Mouse (Mus musculus) limb, embryonic 11.5 days (tissue): ENCODE measurements around the gene Rhbdd1. TPM values are rescaled to one million over a fixed set of nuclear protein-coding genes. Genes with fewer than 3 reads are reported as not detected.

Experiments used
- ATAC-seq: fragments of 200-750 bp; cut with Nextera tagmentation; 2 replicates; pipeline ENCODE4 v1.8.0; 2017; ENCODE audit warnings: low read depth; ENCODE audit not compliant: insufficient number of reproducible peaks, low FRiP score, low TSS enrichment
- DNase-seq: peaks from one replicate; pipeline ENCODE4 v3.0.0-alpha.2; 2015; ENCODE audit warnings: low spot score
- H3K27ac ChIP-seq: fragments of 300-500 bp; sonication (generic); replicated peaks from 2 replicates; pipeline ENCODE4 v1.5.1; 2014; ENCODE audit warnings: low read depth, mild to moderate bottlenecking, low read length
- H3K27me3 ChIP-seq: fragments of 300-500 bp; sonication (generic); 2 replicates; pipeline ENCODE4 v1.6.1; 2014; ENCODE audit warnings: mild to moderate bottlenecking, low read length, mixed read lengths; ENCODE audit not compliant: control insufficient read depth, insufficient read depth
- H3K36me3 ChIP-seq: fragments of 300-500 bp; sonication (generic); 2 replicates; pipeline ENCODE4 v1.6.1; 2014; ENCODE audit warnings: mild to moderate bottlenecking, low read length, moderate library complexity, mixed read lengths; ENCODE audit not compliant: control insufficient read depth, insufficient read depth
- H3K4me1 ChIP-seq: fragments of 300-500 bp; sonication (generic); 2 replicates; pipeline ENCODE4 v1.6.1; 2014; ENCODE audit warnings: low read length, mixed read lengths; ENCODE audit not compliant: control insufficient read depth, insufficient read depth
- H3K4me2 ChIP-seq: fragments of 300-500 bp; sonication (generic); 2 replicates; pipeline ENCODE4 v1.6.1; 2014; ENCODE audit warnings: low read depth, mild to moderate bottlenecking, moderate library complexity; ENCODE audit not compliant: severe bottlenecking
- H3K4me3 ChIP-seq: fragments of 300-500 bp; sonication (generic); 2 replicates; pipeline ENCODE4 v1.5.1; 2014; ENCODE audit warnings: low read depth, low read length
- H3K9ac ChIP-seq: fragments of 300-500 bp; sonication (generic); 2 replicates; pipeline ENCODE4 v1.6.1; 2014; ENCODE audit warnings: mild to moderate bottlenecking, low read length
- H3K9me3 ChIP-seq: fragments of 300-500 bp; sonication (generic); 2 replicates; pipeline ENCODE4 v1.6.1; 2016; ENCODE audit warnings: low read length; ENCODE audit not compliant: control insufficient read depth
- WGBS: fragments of 180-500 bp; shearing (Covaris S2); extraction: QIAGEN DNeasy Blood & Tissue Kit; methylation state at CpG from one replicate; pipeline ENCODE4 v1.1.7; 2014; 5-methylcytosine and 5-hydroxymethylcytosine counted together
- polyA plus RNA-seq: library from polyadenylated mRNA; unstranded; fragments of >200 nt; fragmentation: Nextera tagmentation; extraction: Ambion mirVana; gene quantifications from 2 replicates; pipeline ENCODE4 v1.2.1, GENCODE M21; 2014

Rhbdd1 gene
- polyA plus RNA-seq, 1 experiment from 2014 or later, result 6.3 TPM

- no peaks in the 10 kb centered on the region for H3K36me3 ChIP-seq
- WGBS, result 95% methylated on average over 9 of the region's 9 CpGs
- ATAC-seq, result no peak
Measured at GRCm38 (mm10) chr1:82409271-82409670, 93.0 kb downstream of the Rhbdd1 start.

GRCm38 (mm10) chr1:82410548-82410947 lies 94.3 kb downstream of the Rhbdd1 start:
- no peak overlapping the region for H3K4me3 ChIP-seq
- H3K9ac ChIP-seq, result no peak overlapping the region
- ATAC-seq, result no peak
- no peaks in the 10 kb centered on the region for H3K9me3 ChIP-seq
- H3K36me3 ChIP-seq, result no peaks in the 10 kb centered on the region
- no peaks in the 10 kb centered on the region for H3K27me3 ChIP-seq
- 63% methylated on average over 3 of the region's 3 CpGs for WGBS
- 0 out of 2 replicates have a peak, but pooled peaks cover 2% of the 10 kb centered on the region for H3K4me1 ChIP-seq
- H3K27ac ChIP-seq, result no peak overlapping the region
- H3K4me2 ChIP-seq, result no peak overlapping the region
- no peak for DNase-seq

More at GRCm38 (mm10) chr1:82409271-82409670, 93.0 kb downstream of the Rhbdd1 start:
- no peak overlapping the region for H3K4me3 ChIP-seq
- no peak overlapping the region for H3K9ac ChIP-seq
- H3K27ac ChIP-seq, result no peak overlapping the region
- DNase-seq, result no peak
- no peak overlapping the region for H3K4me2 ChIP-seq
- H3K27me3 ChIP-seq, result no peaks in the 10 kb centered on the region
- 0 out of 2 replicates have a peak, but pooled peaks cover 2% of the 10 kb centered on the region for H3K4me1 ChIP-seq
- no peaks in the 10 kb centered on the region for H3K9me3 ChIP-seq

GRCm38 (mm10) chr1:82411521-82411920 lies 95.3 kb downstream of the Rhbdd1 start:
- Histone ChIP-seq H3K27ac (no peak overlapping the region), H3K4me1 (0 out of 2 replicates have a peak, but pooled peaks cover 2% of the 10 kb centered on the region), H3K4me2 (no peak overlapping the region), H3K9me3 (no peaks in the 10 kb centered on the region), H3K27me3 (no peaks in the 10 kb centered on the region), H3K36me3 (no peaks in the 10 kb centered on the region), H3K4me3 (no peak overlapping the region), H3K9ac (no peak overlapping the region)
- ATAC-seq (no peak), DNase-seq (no peak)
- WGBS, result 63% methylated on average over 5 of the region's 5 CpGs

- WGBS, result 75% methylated on average over 4 of the region's 4 CpGs
- DNase-seq, result no peak
- H3K27ac ChIP-seq, result no peak overlapping the region
Measured at GRCm38 (mm10) chr1:82412085-82412484, 95.8 kb downstream of the Rhbdd1 start.

GRCm38 (mm10) chr1:82414434-82415045 lies 98.3 kb downstream of the Rhbdd1 start:
- Histone ChIP-seq H3K36me3 (no peaks in the 10 kb centered on the region), H3K9me3 (no peaks in the 10 kb centered on the region)
- 93% methylated on average over 3 of the region's 3 CpGs for WGBS

More at GRCm38 (mm10) chr1:82412085-82412484, 95.8 kb downstream of the Rhbdd1 start:
- no peaks in the 10 kb centered on the region for H3K9me3 ChIP-seq
- ATAC-seq, result no peak
- H3K4me2 ChIP-seq, result no peak overlapping the region
- no peaks in the 10 kb centered on the region for H3K27me3 ChIP-seq
- no peak overlapping the region for H3K4me3 ChIP-seq
- 0 out of 2 replicates have a peak, but pooled peaks cover 2% of the 10 kb centered on the region for H3K4me1 ChIP-seq
- no peaks in the 10 kb centered on the region for H3K36me3 ChIP-seq
- H3K9ac ChIP-seq, result no peak overlapping the region

GRCm38 (mm10) chr1:82415641-82416040 lies 99.4 kb downstream of the Rhbdd1 start:
- DNase-seq, result no peak

More at GRCm38 (mm10) chr1:82414434-82415045, 98.3 kb downstream of the Rhbdd1 start:
- ATAC-seq (no peak), DNase-seq (no peak)
- H3K27ac ChIP-seq, result no peak overlapping the region
- no peak overlapping the region for H3K9ac ChIP-seq
- H3K4me1 ChIP-seq, result 0 out of 2 replicates have a peak, but pooled peaks cover 2% of the 10 kb centered on the region
- no peaks in the 10 kb centered on the region for H3K27me3 ChIP-seq
- no peak overlapping the region for H3K4me3 ChIP-seq
- H3K4me2 ChIP-seq, result no peak overlapping the region

GRCm38 (mm10) chr1:82427729-82428128 lies 111.5 kb downstream of the Rhbdd1 start:
- H3K4me1 ChIP-seq, result no peaks in the 10 kb centered on the region
- no peak for ATAC-seq
- no peak overlapping the region for H3K4me3 ChIP-seq
- DNase-seq, result no peak
- no peaks in the 10 kb centered on the region for H3K9me3 ChIP-seq
- H3K27me3 ChIP-seq, result no peaks in the 10 kb centered on the region
- no peak overlapping the region for H3K9ac ChIP-seq
- no peaks in the 10 kb centered on the region for H3K36me3 ChIP-seq
- 89% methylated on average over 5 of the region's 5 CpGs for WGBS
- no peak overlapping the region for H3K27ac ChIP-seq
- H3K4me2 ChIP-seq, result no peak overlapping the region

More at GRCm38 (mm10) chr1:82415641-82416040, 99.4 kb downstream of the Rhbdd1 start:
- ATAC-seq, result no peak
- Histone ChIP-seq H3K4me2 (no peak overlapping the region), H3K9me3 (no peaks in the 10 kb centered on the region), H3K4me3 (no peak overlapping the region), H3K36me3 (no peaks in the 10 kb centered on the region), H3K27me3 (no peaks in the 10 kb centered on the region), H3K27ac (no peak overlapping the region), H3K9ac (no peak overlapping the region), H3K4me1 (0 out of 2 replicates have a peak, but pooled peaks cover 2% of the 10 kb centered on the region)
- 74% methylated on average over 4 of the region's 4 CpGs for WGBS

- H3K4me3 ChIP-seq, result no peak overlapping the region
- 64% methylated on average over 1 of the region's 1 CpGs for WGBS
- H3K4me1 ChIP-seq, result no peaks in the 10 kb centered on the region
- H3K9ac ChIP-seq, result no peak overlapping the region
- no peak overlapping the region for H3K27ac ChIP-seq
- DNase-seq (no peak), ATAC-seq (no peak)
- no peaks in the 10 kb centered on the region for H3K36me3 ChIP-seq
- no peaks in the 10 kb centered on the region for H3K9me3 ChIP-seq
- no peak overlapping the region for H3K4me2 ChIP-seq
- H3K27me3 ChIP-seq, result no peaks in the 10 kb centered on the region
Measured at GRCm38 (mm10) chr1:82429061-82429460, 112.8 kb downstream of the Rhbdd1 start.
